Mouse (Mus musculus) liver (tissue): ENCODE results near the gene Gpr18.

Experiments
- DNase-seq: peaks from one replicate; pipeline ENCODE4 v3.0.0-alpha.2; 2020; ENCODE audit warnings: mixed read lengths

Gpr18 gene

GRCm38 (mm10) chr14:121915621-121916020, at the start of gene Gpr18:
Gene Gpr18, minus strand, starts transcription at chr14:121915781.
- DNase-seq = no peak

GRCm38 (mm10) chr14:121964990-121965389, 49.4 kb upstream of the Gpr18 start, which contains the start of gene Gpr183:
Gene Gpr183, minus strand, starts transcription at chr14:121965195.
- DNase-seq = no peak

GRCm38 (mm10) chr14:121963942-121964335, 48.4 kb upstream of the Gpr18 start:
- DNase-seq = no peak

GRCm38 (mm10) chr14:121963251-121963941, 47.8 kb upstream of the Gpr18 start:
- no peak for DNase-seq

GRCm38 (mm10) chr14:121962128-121962890, 46.7 kb upstream of the Gpr18 start:
- DNase-seq = no peak

GRCm38 (mm10) chr14:121961496-121962127, 46.0 kb upstream of the Gpr18 start:
- no peak for DNase-seq

GRCm38 (mm10) chr14:121960997-121961396, 45.4 kb upstream of the Gpr18 start:
- DNase-seq = no peak

GRCm38 (mm10) chr14:121960531-121960930, 45.0 kb upstream of the Gpr18 start:
- DNase-seq = no peak

GRCm38 (mm10) chr14:121960031-121960430, 44.5 kb upstream of the Gpr18 start:
- DNase-seq = no peak

GRCm38 (mm10) chr14:121959538-121959980, 44.0 kb upstream of the Gpr18 start:
- DNase-seq = no peak

- no peak for DNase-seq
Measured at GRCm38 (mm10) chr14:121958751-121959537, 43.4 kb upstream of the Gpr18 start.

- DNase-seq = no peak
Measured at GRCm38 (mm10) chr14:121958041-121958750, 42.6 kb upstream of the Gpr18 start.

GRCm38 (mm10) chr14:121957176-121957871, 41.7 kb upstream of the Gpr18 start:
- no peak for DNase-seq

- DNase-seq = no peak
Measured at GRCm38 (mm10) chr14:121956291-121956690, 40.7 kb upstream of the Gpr18 start.

GRCm38 (mm10) chr14:121955176-121955795, 39.7 kb upstream of the Gpr18 start:
- DNase-seq = no peak

- no peak for DNase-seq
Measured at GRCm38 (mm10) chr14:121954608-121955007, 39.0 kb upstream of the Gpr18 start.

GRCm38 (mm10) chr14:121954129-121954528, 38.5 kb upstream of the Gpr18 start:
- no peak for DNase-seq

- DNase-seq = no peak
Measured at GRCm38 (mm10) chr14:121952046-121952400, 36.4 kb upstream of the Gpr18 start.

- peak; percentile 44 for DNase-seq
Measured at GRCm38 (mm10) chr14:121951399-121952045, 35.9 kb upstream of the Gpr18 start.

GRCm38 (mm10) chr14:121949897-121950296, 34.3 kb upstream of the Gpr18 start:
- DNase-seq = no peak

- no peak for DNase-seq
Measured at GRCm38 (mm10) chr14:121949436-121949835, 33.9 kb upstream of the Gpr18 start.
